Mouse (Mus musculus) embryonic facial prominence, embryonic 11.5 days (tissue): Measurements from ENCODE around the gene Nanos3. TPM values are rescaled to one million over a fixed set of nuclear protein-coding genes. Genes with fewer than 3 reads are reported as not detected.

ENCODE experiments used
- ATAC-seq: fragments of 200-750 bp; cut with Nextera tagmentation; replicated peaks from 2 replicates; pipeline ENCODE4 v1.8.0; 2017; ENCODE audit warnings: low read depth; ENCODE audit not compliant: insufficient number of reproducible peaks, low FRiP score, low TSS enrichment
- DNase-seq: peaks from one replicate; pipeline ENCODE4 v3.0.0-alpha.2; 2015; ENCODE audit warnings: low spot score
- H3K27ac ChIP-seq: fragments of 300-500 bp; sonication (generic); replicated peaks from 2 replicates; pipeline ENCODE4 v1.5.1; 2014; ENCODE audit warnings: mild to moderate bottlenecking, low read depth, low read length, control low read depth
- H3K27me3 ChIP-seq: fragments of 300-500 bp; sonication (generic); 2 replicates; pipeline ENCODE4 v1.6.1; 2014; ENCODE audit warnings: mild to moderate bottlenecking, low read length, moderate library complexity, mixed read lengths; ENCODE audit not compliant: control insufficient read depth, insufficient read depth
- H3K36me3 ChIP-seq: fragments of 300-500 bp; sonication (generic); replicated peaks from 2 replicates; pipeline ENCODE4 v1.6.1; 2014; ENCODE audit warnings: low read depth, mild to moderate bottlenecking, low read length, moderate library complexity, mixed read lengths; ENCODE audit not compliant: control insufficient read depth, insufficient read depth
- H3K4me1 ChIP-seq: fragments of 300-500 bp; sonication (generic); 2 replicates; pipeline ENCODE4 v1.6.1; 2014; ENCODE audit warnings: low read length, mixed read lengths; ENCODE audit not compliant: control insufficient read depth, insufficient read depth
- H3K4me2 ChIP-seq: fragments of 300-500 bp; sonication (generic); 2 replicates; pipeline ENCODE4 v1.6.1; 2014; ENCODE audit warnings: low read depth, mild to moderate bottlenecking, control low read depth, low read length, moderate library complexity
- H3K4me3 ChIP-seq: fragments of 300-500 bp; sonication (generic); 2 replicates; pipeline ENCODE4 v1.5.1; 2014; ENCODE audit warnings: low read depth, low read length, control low read depth
- H3K9ac ChIP-seq: fragments of 300-500 bp; sonication (generic); replicated peaks from 2 replicates; pipeline ENCODE4 v1.6.1; 2014; ENCODE audit warnings: mild to moderate bottlenecking, control low read depth, low read length
- H3K9me3 ChIP-seq: fragments of 300-500 bp; sonication (generic); replicated peaks from 2 replicates; pipeline ENCODE4 v1.6.1; 2016; ENCODE audit warnings: mild to moderate bottlenecking, low read length, inconsistent platforms, mixed read lengths; ENCODE audit not compliant: control insufficient read depth
- WGBS: fragments of 180-500 bp; shearing (Covaris S2); extraction: QIAGEN DNeasy Blood & Tissue Kit; methylation state at CpG from one replicate; pipeline ENCODE4 v1.1.7; 2014; 5-methylcytosine and 5-hydroxymethylcytosine counted together
- polyA plus RNA-seq: library from polyadenylated mRNA; unstranded; fragments of >200 nt; fragmentation: Nextera tagmentation; extraction: Ambion mirVana; gene quantifications from 2 replicates; pipeline ENCODE4 v1.2.1, GENCODE M21; 2014

The Nanos3 gene
- polyA plus RNA-seq, 1 experiment from 2014 or later = 3.9 TPM

DNA sequence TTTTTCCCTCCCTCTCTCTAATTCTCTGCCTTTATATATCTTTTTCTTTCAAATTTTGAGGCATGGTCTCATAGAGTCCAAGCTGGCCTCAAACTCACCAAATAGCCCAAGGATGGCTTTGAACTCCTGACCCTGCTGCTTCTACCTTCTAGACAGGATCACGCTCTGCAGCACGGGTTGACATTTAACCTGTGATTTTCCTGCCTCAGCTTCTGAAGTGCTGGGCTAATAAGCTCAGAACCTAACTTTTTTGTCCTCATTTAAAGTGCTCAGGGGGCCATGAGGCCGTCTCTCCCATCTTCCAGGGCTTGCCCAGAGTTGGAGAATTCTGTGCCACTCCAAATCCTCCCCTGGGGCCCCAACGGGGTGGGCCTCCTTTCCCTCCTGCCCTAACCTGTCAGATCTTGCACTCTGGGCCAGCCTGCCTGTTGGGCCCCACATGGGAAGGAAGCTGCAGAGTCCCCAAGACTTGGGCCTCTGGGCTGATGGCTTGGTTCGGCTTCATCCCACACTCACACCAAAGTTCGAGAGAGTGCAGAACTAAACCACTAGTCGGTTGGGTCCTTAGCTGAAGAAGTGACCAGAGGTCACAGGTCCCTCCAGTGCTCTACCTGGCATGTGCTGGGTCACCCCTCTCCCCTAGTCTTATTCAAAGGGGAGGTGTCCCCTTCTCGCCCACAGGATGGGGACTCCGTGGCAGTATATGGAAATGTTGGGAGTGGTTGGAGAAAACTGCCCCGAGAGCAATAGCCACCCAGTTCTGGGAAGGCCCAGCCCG lies 14.5 kb upstream of the Nanos3 start:
- Histone ChIP-seq H3K4me1 (peaks cover 16% of the 10 kb centered on the region), H3K9ac (peak overlapping the region; percentile 25), H3K4me2 (peak overlapping the region; percentile 91; the same call in 1 of the 2 replicates), H3K27ac (peak overlapping the region; percentile 96), H3K27me3 (no peaks in the 10 kb centered on the region), H3K4me3 (no peak overlapping the region), H3K9me3 (no peaks in the 10 kb centered on the region), H3K36me3 (no peaks in the 10 kb centered on the region)
- DNase-seq (no peak), ATAC-seq (no peak)
- 42% methylated on average over 11 of the region's 11 CpGs for WGBS

DNA sequence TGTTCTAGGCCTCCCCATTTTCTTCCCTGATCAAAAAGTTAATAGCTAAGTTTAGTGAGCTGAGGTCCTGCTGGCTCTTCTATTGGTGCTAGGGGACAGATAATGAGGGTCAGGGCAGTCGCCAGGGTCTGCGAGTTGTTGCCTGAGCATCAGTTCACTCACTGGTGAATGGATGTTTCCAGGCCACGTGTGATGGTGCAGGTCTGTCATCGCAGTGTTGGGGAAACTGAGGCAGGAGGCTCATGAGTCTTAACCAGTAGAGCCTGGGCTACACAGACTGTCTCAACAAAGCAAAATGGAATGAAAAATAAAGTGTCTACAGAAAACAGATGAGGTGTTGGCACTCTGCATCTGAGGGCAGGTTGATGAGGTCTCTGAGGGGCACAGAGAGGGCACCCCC lies 13.9 kb upstream of the Nanos3 start:
- H3K9me3 ChIP-seq = no peaks in the 10 kb centered on the region
- ATAC-seq (no peak), DNase-seq (no peak)
- H3K27ac ChIP-seq = peak overlapping the region; percentile 96
- no peak overlapping the region; the same call in 1 of the 2 replicates for H3K4me2 ChIP-seq
- peaks cover 16% of the 10 kb centered on the region for H3K4me1 ChIP-seq
- H3K4me3 ChIP-seq = peak overlapping the region; percentile 48; the same call in 1 of the 2 replicates
- no peaks in the 10 kb centered on the region for H3K27me3 ChIP-seq
- 27% methylated on average over 4 of the region's 4 CpGs for WGBS
- H3K9ac ChIP-seq = peak overlapping the region; percentile 28
- H3K36me3 ChIP-seq = no peaks in the 10 kb centered on the region

- DNase-seq (peak; percentile 94), ATAC-seq (peak; percentile 79)
- Histone ChIP-seq H3K4me2 (peak overlapping the region; percentile 48), H3K27ac (peak overlapping the region; percentile 96), H3K9me3 (no peaks in the 10 kb centered on the region), H3K4me3 (peak overlapping the region; percentile 48), H3K36me3 (no peaks in the 10 kb centered on the region), H3K9ac (peak overlapping the region; percentile 44), H3K27me3 (no peaks in the 10 kb centered on the region), H3K4me1 (peaks cover 16% of the 10 kb centered on the region)
- 3% methylated on average over 30 of the region's 30 CpGs for WGBS
Measured at GRCm38 (mm10) chr8:84197922-84198774, 13.1 kb upstream of the Nanos3 start.

GRCm38 (mm10) chr8:84197141-84197921 lies 12.3 kb upstream of the Nanos3 start:
- WGBS = 2% methylated on average over 43 of the region's 43 CpGs
- no peaks in the 10 kb centered on the region for H3K36me3 ChIP-seq
- H3K9ac ChIP-seq = peak overlapping the region; percentile 68
- H3K9me3 ChIP-seq = no peaks in the 10 kb centered on the region
- ATAC-seq (peak; percentile 37), DNase-seq (peak; percentile 99)
- H3K4me3 ChIP-seq = peak overlapping the region; percentile 48
- H3K4me1 ChIP-seq = peaks cover 16% of the 10 kb centered on the region
- peak overlapping the region; percentile 48 for H3K4me2 ChIP-seq
- H3K27ac ChIP-seq = peak overlapping the region; percentile 96
- H3K27me3 ChIP-seq = no peaks in the 10 kb centered on the region

DNA sequence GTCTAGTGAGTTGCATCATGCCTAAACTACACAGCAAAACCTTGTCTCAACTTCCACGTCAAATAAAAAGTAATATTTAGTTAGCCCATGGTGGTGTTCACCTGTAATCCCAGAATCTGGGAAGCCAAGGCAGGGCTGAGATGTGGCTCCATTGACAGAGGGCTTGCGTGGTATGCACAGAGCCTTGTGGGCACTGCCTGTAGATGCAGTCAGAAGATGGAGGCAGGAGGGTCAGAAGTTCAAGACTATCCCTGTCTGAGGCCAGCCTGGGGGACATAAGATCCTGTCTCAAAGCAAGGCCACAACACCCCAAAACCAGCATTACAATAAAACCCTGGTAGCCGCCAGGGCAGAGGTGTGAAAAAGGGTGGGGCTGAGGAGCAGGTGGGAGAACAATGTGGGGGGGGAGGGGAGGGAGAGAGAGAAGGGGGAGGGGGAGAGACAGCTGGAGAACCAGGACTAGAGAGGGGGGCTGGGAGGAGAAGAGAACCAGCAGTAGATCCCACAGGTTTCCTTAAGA lies 9.3 kb upstream of the Nanos3 start:
- peaks cover 11% of the 10 kb centered on the region for H3K4me1 ChIP-seq
- no peak overlapping the region for H3K4me2 ChIP-seq
- WGBS = 81% methylated on average over 3 of the region's 3 CpGs
- no peak overlapping the region for H3K4me3 ChIP-seq
- H3K27me3 ChIP-seq = no peaks in the 10 kb centered on the region
- no peaks in the 10 kb centered on the region for H3K36me3 ChIP-seq
- ATAC-seq (no peak), DNase-seq (no peak)
- H3K9ac ChIP-seq = no peak overlapping the region
- no peak overlapping the region for H3K27ac ChIP-seq
- no peaks in the 10 kb centered on the region for H3K9me3 ChIP-seq

- Histone ChIP-seq H3K4me1 (peaks cover 7% of the 10 kb centered on the region; the same call in 1 of the 2 replicates), H3K4me2 (no peak overlapping the region), H3K36me3 (no peaks in the 10 kb centered on the region), H3K27ac (no peak overlapping the region), H3K27me3 (no peaks in the 10 kb centered on the region), H3K9me3 (no peaks in the 10 kb centered on the region), H3K9ac (no peak overlapping the region), H3K4me3 (no peak overlapping the region)
- 76% methylated on average over 5 of the region's 5 CpGs for WGBS
- ATAC-seq (no peak), DNase-seq (peak; percentile 55)
Measured at GRCm38 (mm10) chr8:84193566-84193965, 8.5 kb upstream of the Nanos3 start.

DNA sequence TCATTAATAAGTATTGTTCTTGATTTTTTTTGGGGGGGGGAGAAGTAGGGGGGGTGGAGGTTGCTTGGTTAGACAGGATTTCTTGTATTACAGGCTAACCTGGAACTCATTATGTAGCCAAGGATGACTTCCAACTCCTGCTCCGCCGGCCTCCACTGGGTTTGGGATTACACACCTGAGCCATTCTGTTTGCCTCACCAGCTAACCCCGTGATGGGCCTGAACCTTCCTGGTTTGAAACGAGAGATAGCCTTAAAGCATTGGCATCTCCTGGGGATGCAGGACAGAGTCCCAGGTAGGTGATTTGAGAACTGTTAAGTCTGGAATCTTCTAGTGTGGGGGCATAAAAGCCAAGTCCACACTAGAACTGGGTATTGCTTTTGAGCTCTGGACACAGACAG lies 8.1 kb upstream of the Nanos3 start:
- DNase-seq (peak; percentile 45), ATAC-seq (no peak)
- H3K27ac ChIP-seq = no peak overlapping the region
- H3K27me3 ChIP-seq = no peaks in the 10 kb centered on the region
- 44% methylated on average over 4 of the region's 4 CpGs for WGBS
- no peak overlapping the region for H3K9ac ChIP-seq
- no peak overlapping the region for H3K4me3 ChIP-seq
- no peaks in the 10 kb centered on the region for H3K9me3 ChIP-seq
- H3K4me1 ChIP-seq = peaks cover 5% of the 10 kb centered on the region; the same call in 1 of the 2 replicates
- H3K36me3 ChIP-seq = no peaks in the 10 kb centered on the region
- no peak overlapping the region for H3K4me2 ChIP-seq
